Mouse (Mus musculus) MEL (cell line): ENCODE data around the gene Bbs9. TPM values are rescaled to one million over a fixed set of nuclear protein-coding genes. Genes with fewer than 3 reads are reported as not detected.
A peak's percentile ranks its signal among the peaks of the same experiment; 100 is the strongest.

Experiments
- DNase-seq: peaks from one replicate; pipeline ENCODE4 v3.0.0; 2011; ENCODE audit warnings: low read depth, low spot score
- H3K27ac ChIP-seq: 2 replicates; pipeline ENCODE4 v1.5.1; 2012; ENCODE audit warnings: low read depth, mild to moderate bottlenecking, control low read depth, low read length, moderate library complexity; ENCODE audit not compliant: control insufficient read depth
- H3K27me3 ChIP-seq, 2 experiments: fragments of 150-350 bp in 1 of 2; sonication (generic) in 1 of 2; 2 replicates each; pipeline ENCODE4 v1.6.1; 2012; ENCODE audit warnings: low read length in 2 of 2, mild to moderate bottlenecking in 2 of 2, improper control_type of control experiment in 1 of 2, moderate library complexity in 1 of 2; ENCODE audit not compliant: insufficient read depth in 2 of 2, control insufficient read depth in 1 of 2
- H3K36me3 ChIP-seq, 2 experiments: 2 replicates each; pipeline ENCODE4 v1.6.1; 2012 to 2014; ENCODE audit warnings: low read length in 2 of 2, improper control_type of control experiment in 1 of 2, inconsistent platforms in 1 of 2, mild to moderate bottlenecking in 1 of 2; ENCODE audit not compliant: insufficient read depth in 2 of 2, control insufficient read depth in 1 of 2
- H3K4me1 ChIP-seq, 2 experiments: fragments of 150-350 bp in 1 of 2; sonication (generic) in 1 of 2; 2 replicates each; pipeline ENCODE4 v1.6.1; 2012; ENCODE audit warnings: low read length in 2 of 2, improper control_type of control experiment in 1 of 2, mild to moderate bottlenecking in 1 of 2; ENCODE audit not compliant: insufficient read depth in 2 of 2, control insufficient read depth in 1 of 2
- H3K4me3 ChIP-seq, 2 experiments: fragments of 150-350 bp in 1 of 2; sonication (generic) in 1 of 2; 2 replicates each; pipeline ENCODE4 v1.5.1; 2012; ENCODE audit warnings: low read depth in 2 of 2, low read length in 2 of 2, mild to moderate bottlenecking in 2 of 2, moderate library complexity in 2 of 2, control low read depth in 1 of 2, improper control_type of control experiment in 1 of 2; ENCODE audit not compliant: control insufficient read depth in 1 of 2, insufficient read depth in 1 of 2
- H3K79me2 ChIP-seq: 2 replicates; pipeline ENCODE4 v1.6.1; 2012; ENCODE audit warnings: mild to moderate bottlenecking, low read length, moderate library complexity; ENCODE audit not compliant: control insufficient read depth, poor library complexity, insufficient read depth
- H3K9ac ChIP-seq: 2 replicates; pipeline ENCODE4 v1.6.1; 2012; ENCODE audit warnings: low read depth, mild to moderate bottlenecking, control low read depth, low read length, moderate library complexity; ENCODE audit not compliant: control insufficient read depth, poor library complexity, severe bottlenecking
- H3K9me3 ChIP-seq: fragments of 150-350 bp; sonication (generic); replicated peaks from 2 replicates; pipeline ENCODE4 v1.6.1; 2012; ENCODE audit warnings: mild to moderate bottlenecking, low read length, improper control_type of control experiment, moderate library complexity; ENCODE audit not compliant: insufficient read depth
- BHLHE40 ChIP-seq: IDR thresholded peaks from 2 replicates; pipeline ENCODE4 v1.6.1; 2012; ENCODE audit warnings: low read depth, mild to moderate bottlenecking, inconsistent platforms, low read length, improper control_type of control experiment, borderline replicate concordance
- CHD2 ChIP-seq: IDR thresholded peaks from 2 replicates; pipeline ENCODE4 v1.6.1; 2011; ENCODE audit warnings: low read length, improper control_type of control experiment
- CTCF ChIP-seq, 3 experiments: IDR thresholded peaks in 2 of 3; conservative IDR thresholded peaks in 1 of 3; 2 replicates each; pipeline ENCODE4 v1.5.1; 2011 to 2012; ENCODE audit warnings: low read length in 3 of 3, low read depth in 2 of 3, mild to moderate bottlenecking in 2 of 3, improper control_type of control experiment in 1 of 3, inconsistent platforms in 1 of 3, mixed read lengths in 1 of 3, moderate library complexity in 1 of 3; ENCODE audit not compliant: control insufficient read depth in 1 of 3, insufficient read depth in 1 of 3, poor library complexity in 1 of 3, severe bottlenecking in 1 of 3
- EP300 ChIP-seq, 2 experiments: IDR thresholded peaks; 2 replicates each; pipeline ENCODE4 v1.6.1; 2011; ENCODE audit warnings: improper control_type of control experiment in 2 of 2, low read length in 2 of 2, low read depth in 1 of 2, mild to moderate bottlenecking in 1 of 2
- GATA1 ChIP-seq: IDR thresholded peaks from 2 replicates; pipeline ENCODE4 v1.6.1; 2011; ENCODE audit warnings: low read depth, low read length, improper control_type of control experiment
- HCFC1 ChIP-seq: IDR thresholded peaks from 2 replicates; pipeline ENCODE4 v1.6.1; 2012; ENCODE audit warnings: low read depth, mild to moderate bottlenecking, inconsistent platforms, low read length, improper control_type of control experiment, moderate library complexity
- MAX ChIP-seq: IDR thresholded peaks from 2 replicates; pipeline ENCODE4 v1.6.1; 2011; ENCODE audit warnings: low read length, improper control_type of control experiment
- MAZ ChIP-seq: IDR thresholded peaks from 2 replicates; pipeline ENCODE4 v1.6.1; 2012; ENCODE audit warnings: low read depth, mild to moderate bottlenecking, inconsistent platforms, low read length, improper control_type of control experiment
- NELFE ChIP-seq: IDR thresholded peaks from 2 replicates; pipeline ENCODE4 v1.6.1; 2011; ENCODE audit warnings: low read depth, low read length, improper control_type of control experiment
- NRF1 ChIP-seq: IDR thresholded peaks from 2 replicates; pipeline ENCODE4 v1.6.1; 2014; ENCODE audit warnings: low read depth, mild to moderate bottlenecking, inconsistent platforms, low read length, improper control_type of control experiment, moderate library complexity; ENCODE audit not compliant: poor library complexity, insufficient read depth, severe bottlenecking
- POLR2A ChIP-seq, 2 experiments: IDR thresholded peaks; 2 replicates each; pipeline ENCODE4 v1.6.1; 2011 to 2012; ENCODE audit warnings: low read length in 2 of 2, mild to moderate bottlenecking in 2 of 2, control low read depth in 1 of 2, improper control_type of control experiment in 1 of 2, low read depth in 1 of 2, moderate library complexity in 1 of 2; ENCODE audit not compliant: control insufficient read depth in 1 of 2, insufficient read depth in 1 of 2, poor library complexity in 1 of 2
- POLR2AphosphoS5 ChIP-seq: IDR thresholded peaks from 2 replicates; pipeline ENCODE4 v1.6.1; 2012; ENCODE audit warnings: low read depth, borderline replicate concordance, mild to moderate bottlenecking, inconsistent platforms, low read length, moderate library complexity, mixed read lengths
- RAD21 ChIP-seq: IDR thresholded peaks from 2 replicates; pipeline ENCODE4 v1.6.1; 2011; ENCODE audit warnings: mild to moderate bottlenecking, low read depth, low read length, improper control_type of control experiment
- RCOR1 ChIP-seq: IDR thresholded peaks from 2 replicates; pipeline ENCODE4 v1.6.1; 2012; ENCODE audit warnings: low read depth, mild to moderate bottlenecking, inconsistent platforms, low read length, improper control_type of control experiment
- SMC3 ChIP-seq: IDR thresholded peaks from 2 replicates; pipeline ENCODE4 v1.6.1; 2011; ENCODE audit warnings: low read depth, low read length, improper control_type of control experiment
- TAL1 ChIP-seq: IDR thresholded peaks from 2 replicates; pipeline ENCODE4 v1.6.1; 2012; ENCODE audit warnings: mild to moderate bottlenecking, inconsistent platforms, low read length, moderate library complexity, mixed read lengths
- TCF12 ChIP-seq: IDR thresholded peaks from 2 replicates; pipeline ENCODE4 v1.6.1; 2014; ENCODE audit warnings: low read depth, mild to moderate bottlenecking, inconsistent platforms, low read length, improper control_type of control experiment, moderate library complexity
- ZC3H11A ChIP-seq: IDR thresholded peaks from 2 replicates; pipeline ENCODE4 v1.6.1; 2012; ENCODE audit warnings: low read depth, mild to moderate bottlenecking, inconsistent platforms, low read length, improper control_type of control experiment
- ZKSCAN1 ChIP-seq: IDR thresholded peaks from 2 replicates; pipeline ENCODE4 v1.6.1; 2012; ENCODE audit warnings: low read depth, mild to moderate bottlenecking, inconsistent platforms, low read length, improper control_type of control experiment, moderate library complexity
- ZNF384 ChIP-seq: IDR thresholded peaks from 2 replicates; pipeline ENCODE4 v1.6.1; 2012; ENCODE audit warnings: low read depth, mild to moderate bottlenecking, inconsistent platforms, low read length, improper control_type of control experiment
- polyA plus RNA-seq, 2 experiments: library from polyadenylated mRNA; stranded (reverse) in 1 of 2; unstranded in 1 of 2; fragments of >175 nt in 1 of 2; fragments of >200 nt in 1 of 2; gene quantifications; 2 replicates each; pipeline versions ENCODE4 v1.2.1 to v1.2.4; 2012; ENCODE audit warnings: low replicate concordance in 2 of 2, low read depth in 1 of 2; ENCODE audit not compliant: insufficient read length in 2 of 2, insufficient read depth in 1 of 2, missing spikeins in 1 of 2
- total RNA-seq: library from RNA; depleted of rRNA; stranded (reverse); fragments of 300-350 nt; gene quantifications from 2 replicates; pipeline ENCODE4 v1.2.3, GENCODE M21; 2012

Gene Bbs9
- total and polyA plus RNA-seq, 3 experiments = 18.5 to 19.5 TPM; not detected in 1

DNA sequence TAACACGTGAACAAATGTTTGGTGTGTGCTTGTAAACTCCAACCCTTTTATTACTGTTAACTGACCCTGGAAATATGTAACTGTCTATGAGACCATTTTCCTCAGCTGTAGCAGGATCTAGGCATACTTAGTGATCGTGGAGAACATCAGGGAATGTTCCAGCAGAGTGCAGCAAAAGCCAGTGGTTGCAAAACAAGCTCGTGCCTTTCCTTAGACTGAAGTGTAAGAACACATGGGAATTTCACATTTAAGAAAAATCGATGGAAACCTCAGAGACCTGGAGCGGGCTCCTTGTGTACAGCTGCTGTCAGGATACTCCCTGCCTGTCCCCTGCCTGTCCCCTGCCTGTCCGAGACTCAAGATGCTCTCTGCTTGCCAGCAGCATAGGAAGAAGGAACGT is 234.5 kb downstream of the Bbs9 start:
- DNase-seq = no peak
- Histone ChIP-seq H3K9me3 (no peaks in the 10 kb centered on the region), H3K9ac (no peak overlapping the region)
- peak; percentile 12; the same call in 1 of the 2 replicates for TF ChIP-seq SMC3
- 0 out of 2 replicates have a peak, but pooled peaks have one; percentile 11 for TF ChIP-seq ZC3H11A
- TF ChIP-seq RAD21 = peak; percentile 2; the same call in 1 of the 2 replicates
- no peak for TF ChIP-seq CHD2
- no peak for TF ChIP-seq MAX
- no peak for TF ChIP-seq POLR2AphosphoS5
- no peak for TF ChIP-seq MAZ
- TF ChIP-seq ZKSCAN1 = no peak
- no peak for TF ChIP-seq EP300 (IDR thresholded peaks at IDR 0.05; ENCODE audit: low read depth in 1 of 2, low read length in 2 of 2)
- TF ChIP-seq ZNF384 = no peak
- TF ChIP-seq TAL1 = no peak
- no peak for TF ChIP-seq POLR2A (IDR thresholded peaks at IDR 0.05; ENCODE audit: control insufficient read depth in 1 of 2, insufficient read depth in 1 of 2, low read depth in 1 of 2, low read length in 2 of 2, poor library complexity in 1 of 2)
- no peak for TF ChIP-seq BHLHE40
- TF ChIP-seq NRF1 = no peak
- no peak for TF ChIP-seq GATA1
- TF ChIP-seq HCFC1 = no peak
- TF ChIP-seq RCOR1 = no peak
- no peak for TF ChIP-seq NELFE
- TF ChIP-seq, all 39 proteins: peak for 3
- no peak overlapping the region for H3K27ac ChIP-seq
- H3K4me1 ChIP-seq = no peaks in the 10 kb centered on the region
- no peaks in the 10 kb centered on the region for H3K79me2 ChIP-seq
- no peaks in the 10 kb centered on the region for H3K36me3 ChIP-seq
- no peaks in the 10 kb centered on the region for H3K27me3 ChIP-seq
- H3K4me3 ChIP-seq = no peak overlapping the region

DNA sequence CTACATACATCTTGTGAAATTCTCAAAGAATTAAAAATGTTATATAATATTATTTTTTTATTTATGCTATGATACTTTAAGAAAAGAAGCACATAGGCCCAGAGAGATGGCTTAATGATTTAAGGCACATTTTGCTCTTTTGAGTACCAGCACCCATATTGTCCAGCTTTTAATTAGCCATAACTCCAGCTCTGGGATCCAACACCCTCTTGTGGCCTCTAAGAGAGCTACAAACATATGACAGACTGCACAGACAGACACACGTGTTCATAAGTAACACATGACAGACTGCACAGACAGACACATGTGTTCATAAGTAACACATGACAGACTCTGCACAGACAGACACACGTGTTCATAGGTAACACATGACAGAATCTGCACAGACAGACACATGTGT is 235.8 kb downstream of the Bbs9 start:
- Histone ChIP-seq H3K27ac (no peak overlapping the region), H3K4me1 (no peaks in the 10 kb centered on the region), H3K9ac (no peak overlapping the region), H3K27me3 (no peaks in the 10 kb centered on the region), H3K9me3 (no peaks in the 10 kb centered on the region), H3K36me3 (no peaks in the 10 kb centered on the region), H3K4me3 (no peak overlapping the region), H3K79me2 (no peaks in the 10 kb centered on the region)
- peak; percentile 53 for DNase-seq
- TF ChIP-seq ZC3H11A = peak; percentile 66
- TF ChIP-seq SMC3 = peak; percentile 83
- peak; percentile 67 for TF ChIP-seq RAD21
- no peak for TF ChIP-seq TCF12
- peak in 2 of 3 experiments; percentile 16 to 65; a peak in 3 of 6 replicates for TF ChIP-seq CTCF (IDR thresholded peaks at IDR 0.05 in 2 of 3, conservative IDR thresholded peaks at IDR 0.05 in 1 of 3; ENCODE audit: control insufficient read depth in 1 of 3, insufficient read depth in 1 of 3, low read depth in 2 of 3, low read length in 3 of 3, poor library complexity in 1 of 3, severe bottlenecking in 1 of 3)
- peak; percentile 41; the same call in 1 of the 2 replicates for TF ChIP-seq MAX
